Mouse (Mus musculus): Measurements from ENCODE around the gene Mamstr.

DNA sequence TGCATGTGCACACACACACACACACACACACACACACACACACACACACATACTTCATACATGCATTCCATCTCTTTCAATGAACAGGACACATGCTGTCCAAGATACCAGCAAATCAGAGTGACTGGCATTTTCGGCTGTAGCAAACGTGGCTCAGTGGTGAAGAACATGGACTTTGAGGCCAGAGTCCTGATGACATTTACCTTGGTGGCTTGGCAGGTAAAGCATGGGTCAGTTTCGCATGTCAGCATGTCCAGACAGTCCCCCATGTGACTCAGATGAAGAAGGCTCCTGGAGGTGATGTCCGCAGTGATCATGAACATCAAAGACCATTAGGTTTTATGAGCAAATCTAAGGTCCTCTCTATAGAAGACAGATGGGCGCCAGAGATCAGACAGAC is 42.8 kb upstream of the Mamstr start:
- TF ChIP-seq CTCF (IDR thresholded peaks at IDR 0.05; ENCODE audit: insufficient read depth, low read depth, low read length), result no peak
- no peak for TF ChIP-seq POLR2A (IDR thresholded peaks at IDR 0.05; ENCODE audit: insufficient read depth, low read depth, low read length)
